Mouse (Mus musculus): ENCODE measurements around the gene Wdr78.
A peak's percentile ranks its signal among the peaks of the same experiment; 100 is the strongest.

The Wdr78 gene

GRCm38 (mm10) chr4:103114184-103115111, at the start of gene Wdr78, which contains the start of gene Mier1:
Wdr78 (minus strand) TSS chr4:103114555.
Mier1 (plus strand) TSS chr4:103114390.
- peak; percentile 98 for DNase-seq

DNA sequence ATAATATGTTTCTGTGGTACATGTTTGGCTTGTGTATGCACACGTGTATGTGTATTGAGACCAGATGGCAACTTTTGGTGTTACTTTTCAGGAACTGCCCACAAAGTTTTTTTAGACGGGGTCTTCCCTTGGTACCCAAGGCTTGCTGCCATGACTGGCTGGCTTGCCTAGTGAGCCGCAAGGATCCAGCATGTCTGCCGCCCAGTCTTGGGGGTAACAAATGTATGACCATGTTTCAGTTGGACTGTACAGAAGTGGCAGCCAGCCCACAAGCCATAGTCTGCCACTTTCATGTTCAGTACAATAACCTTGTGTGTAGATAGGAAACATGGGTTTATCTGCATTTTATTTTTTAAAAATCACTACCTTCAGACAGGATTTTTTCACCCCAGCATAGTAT, 44.4 kb upstream of the Wdr78 start:
- no peak for DNase-seq

DNA sequence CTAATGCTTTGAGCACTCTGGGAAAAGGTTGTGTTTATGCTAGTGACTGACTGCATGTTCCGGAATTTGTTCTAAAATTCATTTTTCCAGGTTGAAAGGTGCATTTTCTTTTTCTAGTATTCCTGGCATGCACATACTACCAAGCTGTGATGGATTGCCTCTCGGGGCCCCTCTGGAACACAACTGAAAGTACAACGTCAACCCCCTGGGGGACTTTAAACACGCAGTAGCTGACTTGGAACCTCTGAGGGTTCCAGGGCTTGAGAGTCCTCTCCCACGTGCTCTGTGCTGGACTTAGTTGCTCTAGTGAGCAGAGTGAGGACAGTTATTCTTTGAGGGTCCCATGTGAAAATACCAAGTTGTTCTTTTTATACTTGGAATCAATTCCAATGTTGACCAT, 37.6 kb upstream of the Wdr78 start:
- DNase-seq: no peak

GRCm38 (mm10) chr4:103146339-103146738, 32.0 kb upstream of the Wdr78 start:
- DNase-seq: peak; percentile 56

DNA sequence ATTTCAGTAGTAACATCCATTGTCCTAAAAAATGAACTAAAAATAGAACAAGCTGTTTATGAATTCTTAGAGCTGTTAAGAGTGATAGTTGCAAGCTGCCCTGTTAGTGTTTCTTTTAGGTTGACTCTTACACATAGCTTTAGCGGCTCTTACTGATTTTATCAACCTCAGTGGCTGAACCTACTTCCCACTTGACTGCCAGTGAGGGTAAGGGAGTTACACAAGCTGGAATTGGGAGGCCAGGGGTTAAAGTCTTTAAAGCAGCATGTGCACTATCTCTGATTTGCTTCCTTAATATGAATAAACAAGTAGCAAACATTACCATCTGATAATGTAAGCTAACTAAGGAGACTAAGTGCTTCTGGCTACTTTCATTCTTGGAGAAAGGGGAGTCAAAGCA, 22.6 kb upstream of the Wdr78 start:
- DNase-seq: no peak

DNA sequence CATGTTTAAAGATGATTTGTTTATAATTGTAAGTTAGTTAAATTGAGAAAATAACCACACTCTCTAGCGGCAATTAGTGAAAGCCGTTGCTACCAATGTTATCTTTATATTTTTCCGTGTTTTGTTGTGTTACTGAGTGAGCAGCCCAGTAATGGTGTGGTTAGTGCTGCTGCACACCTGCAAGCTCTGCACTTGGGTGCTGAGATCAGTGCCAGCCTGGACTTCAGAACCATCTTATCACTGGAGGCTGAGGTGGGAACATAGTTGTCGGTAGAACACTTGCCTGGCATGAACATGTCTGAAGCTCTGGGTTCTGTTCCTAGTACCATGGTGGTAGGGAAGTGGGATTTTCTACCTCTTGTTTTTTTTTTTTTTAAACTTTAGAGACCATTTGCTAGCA, 12.2 kb upstream of the Wdr78 start:
- no peak for DNase-seq

DNA sequence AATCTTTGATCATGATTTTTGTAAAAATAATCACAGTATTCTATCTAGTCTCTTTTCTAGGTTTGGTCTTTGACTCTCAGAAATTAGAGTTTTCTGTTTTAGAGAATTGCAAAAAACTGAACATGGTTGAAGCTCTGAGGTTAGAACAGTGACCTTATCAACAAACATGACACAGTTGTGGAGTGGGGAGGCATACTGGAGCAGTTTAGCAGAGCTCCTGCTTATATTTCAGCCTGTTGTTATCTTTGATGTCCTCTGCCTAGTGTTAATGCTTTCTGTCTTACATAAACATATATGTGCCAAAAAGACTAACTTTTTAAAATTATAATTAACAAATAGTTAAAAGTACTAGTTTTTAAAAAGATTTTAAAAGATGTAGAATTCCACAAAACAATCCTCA, 9.3 kb upstream of the Wdr78 start:
- no peak for DNase-seq

DNA sequence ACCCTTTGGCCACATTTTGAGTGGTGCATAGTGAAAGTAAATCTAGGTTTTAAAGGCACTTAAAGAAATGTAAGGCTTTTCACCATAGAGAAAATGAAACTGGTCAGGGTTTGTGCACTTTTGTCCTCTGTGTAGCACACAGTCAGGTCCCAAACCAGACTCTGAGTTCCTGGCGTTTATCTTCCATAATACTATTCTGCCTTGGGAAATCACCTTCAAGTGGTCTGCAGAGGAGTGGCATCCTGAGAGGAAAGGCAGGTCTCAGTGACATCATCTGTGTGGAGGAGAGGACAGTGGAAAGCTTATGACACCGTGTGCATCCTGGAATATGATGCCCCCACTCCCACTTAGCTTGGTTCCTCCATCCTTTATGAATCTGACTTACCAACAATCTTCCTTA, 8.7 kb upstream of the Wdr78 start:
- no peak for DNase-seq

DNA sequence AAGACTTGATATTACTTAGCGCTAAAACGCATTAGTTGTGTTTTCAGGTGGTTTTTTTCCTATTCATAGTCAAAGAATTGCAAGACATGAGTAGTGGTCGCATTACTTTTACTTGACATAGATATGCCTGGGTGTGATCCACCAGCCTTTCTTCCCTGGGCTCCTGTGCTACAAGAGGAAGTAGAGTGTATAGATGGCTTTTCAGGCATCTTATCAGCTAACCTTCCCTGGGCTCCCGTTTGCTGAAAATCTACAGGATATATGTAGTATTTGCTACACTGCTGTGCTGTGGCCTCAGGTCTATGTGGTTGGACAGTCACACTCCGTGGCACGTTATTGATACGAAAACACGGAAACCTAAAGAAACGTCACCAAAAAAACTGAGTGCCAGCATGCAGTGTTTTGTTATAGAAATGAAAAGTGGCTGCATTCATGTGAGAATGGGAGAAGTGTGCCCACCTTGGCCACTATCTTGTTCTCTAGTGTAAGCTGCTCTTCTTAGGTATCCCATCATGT, 6.6 kb upstream of the Wdr78 start:
- DNase-seq: no peak

- DNase-seq: no peak
Observed at GRCm38 (mm10) chr4:103120395-103120794, 6.0 kb upstream of the Wdr78 start.

- no peak for DNase-seq
Observed at GRCm38 (mm10) chr4:103120028-103120384, 5.7 kb upstream of the Wdr78 start.

DNA sequence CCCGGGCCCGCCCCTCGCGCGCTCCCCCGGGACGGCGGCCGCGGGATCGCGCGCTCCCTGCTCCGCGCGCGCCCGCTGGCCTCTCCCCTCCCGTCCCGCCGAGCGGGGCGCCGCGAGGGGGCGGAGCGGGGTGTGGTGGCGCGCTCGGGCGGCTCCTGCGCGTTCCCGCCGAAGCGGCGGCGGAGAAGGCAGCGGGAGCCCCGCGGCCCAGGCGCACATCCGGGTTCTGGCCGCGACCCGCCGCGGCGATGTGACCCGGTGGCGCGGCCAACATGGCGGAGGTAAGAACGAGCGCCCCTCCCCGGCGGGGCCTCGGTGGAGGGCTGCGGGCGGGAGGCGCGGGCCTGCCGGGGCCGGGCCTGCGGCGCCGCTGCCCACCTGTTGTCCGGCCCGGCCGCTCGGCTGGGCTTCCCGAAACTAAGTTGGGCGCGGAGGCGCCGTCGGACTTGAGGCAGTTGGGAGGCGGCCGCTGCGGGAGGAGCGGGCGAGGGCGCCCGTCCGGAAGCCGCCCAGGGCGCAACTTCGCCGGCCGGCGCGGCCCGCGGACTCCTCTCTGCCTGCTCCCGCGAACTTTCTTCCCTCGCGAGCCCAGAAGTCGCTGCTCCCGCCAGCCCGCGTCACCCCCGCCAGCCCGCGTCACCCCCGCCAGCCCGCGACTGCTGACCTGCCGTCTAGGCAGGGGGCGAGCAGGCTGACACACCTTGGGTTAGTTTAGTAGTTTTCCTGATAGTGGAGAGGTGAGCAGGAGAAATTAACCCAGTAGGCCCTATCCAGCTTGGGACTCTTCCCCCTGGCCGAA, 5.1 kb upstream of the Wdr78 start:
- peak; percentile 82 for DNase-seq

- DNase-seq: no peak
Observed at GRCm38 (mm10) chr4:103118888-103119228, 4.5 kb upstream of the Wdr78 start.

- DNase-seq: peak; percentile 17
Observed at GRCm38 (mm10) chr4:103113402-103113801, 953 bp downstream of the Wdr78 start.

- peak; percentile 16 for DNase-seq
Observed at GRCm38 (mm10) chr4:103112651-103113050, 1.7 kb downstream of the Wdr78 start.

- DNase-seq: no peak
Observed at GRCm38 (mm10) chr4:103098532-103098931, 15.8 kb downstream of the Wdr78 start.

GRCm38 (mm10) chr4:103095921-103096320, 18.4 kb downstream of the Wdr78 start:
- DNase-seq: no peak

GRCm38 (mm10) chr4:103085237-103085636, 29.1 kb downstream of the Wdr78 start:
- no peak for DNase-seq

GRCm38 (mm10) chr4:103070631-103071030, 43.7 kb downstream of the Wdr78 start:
- no peak for DNase-seq

DNA sequence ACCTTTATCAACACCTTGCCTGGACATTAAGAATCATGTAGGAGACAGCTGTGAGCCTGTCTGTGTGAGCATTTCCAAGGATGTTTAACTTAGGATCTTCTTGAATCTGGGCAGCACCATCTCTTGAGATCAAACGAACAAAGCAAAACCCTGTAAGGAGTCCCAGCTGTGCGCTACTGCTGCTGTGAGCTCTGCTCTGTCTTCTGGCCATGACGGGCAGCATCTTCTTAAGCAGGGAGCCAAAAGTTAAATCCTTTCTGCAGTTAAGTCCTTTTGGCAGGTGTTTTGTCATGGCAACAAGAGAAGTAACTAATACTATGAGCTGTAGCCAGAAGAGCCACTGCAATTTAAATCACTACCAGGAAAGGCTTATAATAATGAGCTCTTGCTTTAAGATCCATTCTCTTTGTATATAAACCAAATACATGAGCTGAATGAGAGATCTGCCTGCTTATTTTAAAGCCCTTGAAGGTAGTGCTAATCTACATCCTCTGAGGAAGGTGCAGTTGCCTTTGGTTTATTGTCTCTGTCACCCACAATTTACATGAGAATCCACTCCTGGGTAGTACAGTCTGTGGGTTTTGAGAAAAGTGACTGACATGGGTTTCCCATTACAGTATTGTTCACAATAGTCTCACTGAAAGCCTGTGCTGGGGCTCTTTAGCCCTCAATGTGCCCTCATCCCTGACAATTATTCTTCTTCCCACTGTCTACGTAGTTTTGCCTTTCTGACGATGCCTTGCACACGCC, 46.3 kb downstream of the Wdr78 start:
- DNase-seq: no peak

DNA sequence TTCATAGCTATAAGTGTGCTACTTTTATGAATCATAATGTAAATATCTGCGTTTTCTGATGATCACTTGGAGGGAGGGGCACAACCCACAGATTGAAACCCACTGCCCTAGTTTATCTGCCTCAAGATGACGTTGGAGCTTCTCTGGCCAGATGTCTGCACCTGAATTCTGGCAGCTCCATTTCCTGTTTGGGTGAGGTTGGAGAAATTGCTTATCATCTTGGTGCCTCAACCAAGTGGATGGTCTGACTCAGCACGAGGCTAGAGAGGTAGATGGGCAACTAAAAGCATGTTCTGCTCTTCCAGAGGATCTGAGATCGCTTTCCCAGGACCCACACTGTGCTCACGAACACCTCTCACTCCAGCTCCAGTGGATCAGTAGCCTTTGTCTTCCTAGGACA, 49.4 kb downstream of the Wdr78 start:
- DNase-seq: no peak

- DNase-seq: no peak
Observed at GRCm38 (mm10) chr4:103064421-103064820, 49.9 kb downstream of the Wdr78 start.

- no peak for DNase-seq
Observed at GRCm38 (mm10) chr4:103056909-103057308, 57.4 kb downstream of the Wdr78 start.
